22 mouse cellular contexts compared by ENCODE assay signal in the genomic region with DNA sequence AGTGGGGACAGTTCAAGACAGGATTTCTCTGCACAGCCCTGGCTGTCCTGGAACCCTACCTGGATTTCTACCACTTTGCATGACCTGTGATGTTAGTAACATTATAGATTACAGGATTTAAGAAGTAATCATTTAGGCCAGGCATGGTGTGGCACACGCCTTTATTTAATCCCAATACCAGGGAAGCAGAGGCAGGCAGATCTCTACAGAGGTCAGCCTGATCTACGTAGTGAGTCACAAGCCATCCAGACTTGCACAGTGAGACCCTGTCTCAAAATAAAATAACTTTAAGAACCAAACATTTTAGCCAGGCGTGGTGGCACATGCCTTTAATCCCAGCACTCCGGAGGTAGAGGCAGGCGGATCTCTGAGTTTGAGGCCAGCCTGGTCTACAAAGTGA. TPM values are rescaled to one million over a fixed set of nuclear protein-coding genes. Genes with fewer than 3 reads are reported as not detected.
"Had no signal": no experiment of that assay in that cellular context is flagged by ENCODE, and none has a peak within 500 bp of the region (broad histone marks: within the 10 kb centered on the region; RNA-seq: fewer than 3 reads in every experiment).

No protein-coding gene starts in this region.

- H3K9ac ChIP-seq: neural tube, embryonic 13.5 days; neural tube, embryonic 15.5 days; stomach, embryonic 15.5 days had no signal

- H3K27me3 ChIP-seq: neural tube, embryonic 13.5 days; neural tube, embryonic 15.5 days; stomach, embryonic 15.5 days had no signal

- H3K4me2 ChIP-seq: neural tube, embryonic 13.5 days; neural tube, embryonic 15.5 days; stomach, embryonic 15.5 days had no signal

- H3K27ac ChIP-seq: neural tube, embryonic 13.5 days; neural tube, embryonic 15.5 days; stomach, embryonic 15.5 days; stomach, postnatal 0 days had no signal

- H3K4me1 ChIP-seq: neural tube, embryonic 13.5 days; neural tube, embryonic 15.5 days; stomach, embryonic 15.5 days had no signal

- H3K4me3 ChIP-seq: neural tube, embryonic 13.5 days; neural tube, embryonic 15.5 days; stomach, embryonic 15.5 days had no signal

- DNase-seq: retina, postnatal 1 day; right cerebral cortex, adult 18-20 months; right cerebral cortex, postnatal 14 days; right cerebral cortex, postnatal 25 days; right cerebral cortex, postnatal 4 days; spleen, adult 18-20 months; thymus, adult 18-20 months; thymus, adult 2 months; thymus, postnatal 14 days; thymus, postnatal 25 days; thymus, postnatal 36 days; thymus, postnatal 4 days had no signal

- H3K9me3 ChIP-seq: neural tube, embryonic 13.5 days; neural tube, embryonic 15.5 days; stomach, embryonic 15.5 days had no signal

RNA-seq across cellular contexts. Expression of a gene that starts 14.8 kb away (rescaled TPM):
- total RNA-seq: neutrophil, adult 5-6 weeks had no signal
- polyA plus RNA-seq: neural tube, embryonic 13.5 days; neural tube, embryonic 14.5 days; neural tube, embryonic 15.5 days; spleen, adult 2 months; stomach, embryonic 14.5 days; stomach, embryonic 15.5 days; stomach, embryonic 16.5 days; testis, adult 2 months had no signal
